Mouse (Mus musculus) T-cell, adult 66 days (primary cell): ENCODE data around the gene Slc35a2. TPM values are rescaled to one million over a fixed set of nuclear protein-coding genes. Genes with fewer than 3 reads are reported as not detected.

Experiments
- total RNA-seq, 2 experiments: library from RNA; stranded (reverse); gene quantifications; 3 replicates in 1 of 2; 4 replicates in 1 of 2; pipeline ENCODE4 v1.2.4; 2023

Gene Slc35a2
- total RNA-seq, result 10 to 100 TPM; 28.5 to 36.5 TPM

DNA sequence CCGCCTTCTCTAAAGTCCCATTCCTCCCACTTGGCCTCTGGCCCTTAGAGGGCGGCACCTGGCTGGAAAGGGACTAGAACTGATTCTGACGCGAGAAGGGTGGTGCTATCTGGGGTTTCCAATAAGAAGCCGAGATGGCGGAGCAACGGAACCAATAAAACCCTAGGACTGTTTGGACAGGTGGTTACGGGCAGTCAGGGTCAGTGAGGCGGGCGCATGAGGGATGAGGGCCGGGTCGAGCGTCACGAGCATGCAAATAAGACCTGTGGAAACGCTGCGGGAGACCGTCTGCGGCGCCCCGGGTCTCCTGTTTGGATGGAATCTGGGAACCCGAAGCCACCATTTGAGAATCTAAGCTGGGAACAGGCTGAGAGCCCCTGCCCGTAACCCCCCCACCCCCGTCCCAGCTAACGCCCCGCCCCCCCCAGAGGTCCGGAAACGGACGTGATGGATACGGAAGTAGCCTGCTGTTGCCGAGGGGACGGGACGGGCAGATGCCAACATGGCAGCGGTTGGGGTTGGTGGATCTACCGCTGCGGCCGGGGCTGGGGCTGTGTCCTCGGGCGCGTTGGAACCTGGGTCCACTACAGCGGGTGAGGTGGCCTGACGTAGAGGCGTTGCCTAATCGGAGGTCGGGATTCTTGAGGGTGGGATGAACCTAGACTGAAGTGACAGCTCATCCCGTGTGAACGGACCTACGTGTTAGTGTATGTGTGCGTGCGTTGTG is at the start of gene Slc35a2:
Gene Slc35a2, plus strand, starts transcription at position 188 of the 727 bp plus-strand sequence.

DNA sequence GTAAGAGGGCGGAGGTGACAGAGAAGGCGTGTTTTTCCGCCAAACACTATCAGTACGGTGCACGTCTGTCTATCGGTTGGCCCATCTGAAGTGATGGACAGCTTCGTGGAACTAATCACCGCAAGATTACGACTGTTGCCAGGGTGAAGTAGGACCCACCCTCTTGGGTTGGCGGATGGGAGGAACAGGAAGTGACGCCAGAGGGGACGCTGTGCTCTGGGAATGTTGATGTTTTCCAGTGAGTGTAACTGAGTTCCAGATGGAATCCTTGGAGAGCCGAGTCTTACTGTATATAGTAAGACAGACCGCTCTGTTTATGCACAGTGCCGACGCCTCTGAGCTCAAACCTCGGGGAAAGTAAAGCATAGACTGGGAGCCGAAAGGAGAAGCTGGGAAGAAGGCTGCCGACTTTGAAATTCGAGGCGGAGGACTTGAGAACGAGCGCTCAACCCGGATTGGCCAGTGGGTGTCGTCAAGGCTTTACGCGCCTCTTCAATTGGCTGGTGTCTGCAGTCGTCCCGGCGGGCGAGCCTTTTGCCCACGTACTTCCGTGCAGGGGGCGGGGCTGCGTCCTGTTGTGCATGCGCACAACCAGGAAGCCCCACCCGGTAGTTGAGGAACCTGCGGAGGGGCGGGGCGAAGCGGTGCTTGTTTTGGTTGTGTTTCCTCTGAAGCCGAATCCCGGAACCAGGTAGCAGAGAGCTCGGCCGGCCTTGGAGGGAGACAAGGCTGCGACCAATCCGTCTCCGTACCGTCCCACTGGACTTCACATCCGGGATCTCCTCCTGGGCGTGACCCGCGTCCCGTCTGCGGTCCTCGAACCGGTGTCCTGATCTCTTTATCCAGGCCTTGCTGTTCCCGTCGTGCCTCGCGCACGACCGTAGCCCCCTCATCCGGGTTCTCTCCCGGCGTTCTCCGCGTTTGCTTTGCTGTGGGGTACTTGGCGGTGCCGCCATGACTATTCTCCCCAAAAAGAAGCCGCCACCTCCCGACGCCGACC is 42.4 kb upstream of the Slc35a2 start, which contains the start of gene Otud5:
Gene Otud5, plus strand, starts transcription at position 202 of the 1,000 bp plus-strand sequence.

DNA sequence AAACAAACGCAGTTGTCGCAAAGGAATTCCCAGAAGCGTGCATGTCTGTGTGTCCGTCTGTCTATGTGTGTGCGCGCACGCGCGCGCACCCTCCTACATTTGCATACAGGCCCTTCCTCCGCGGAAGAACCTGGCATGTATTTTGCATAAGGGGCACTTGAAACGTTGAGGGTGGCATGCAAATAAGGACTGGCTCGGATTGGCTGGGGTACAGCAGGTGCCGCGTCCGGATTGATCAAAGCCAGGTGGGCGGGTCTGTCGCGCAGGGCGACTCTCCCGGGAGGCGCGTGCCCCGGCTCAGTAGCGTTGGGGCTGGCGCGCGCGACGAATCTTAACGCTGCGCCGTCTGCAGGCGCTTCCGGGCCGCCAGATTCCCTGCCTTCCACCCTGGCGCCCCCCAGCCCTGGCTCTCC is 5.8 kb upstream of the Slc35a2 start, which contains the start of gene Pim2:
Gene Pim2, plus strand, starts transcription at position 256 of the 413 bp plus-strand sequence.

DNA sequence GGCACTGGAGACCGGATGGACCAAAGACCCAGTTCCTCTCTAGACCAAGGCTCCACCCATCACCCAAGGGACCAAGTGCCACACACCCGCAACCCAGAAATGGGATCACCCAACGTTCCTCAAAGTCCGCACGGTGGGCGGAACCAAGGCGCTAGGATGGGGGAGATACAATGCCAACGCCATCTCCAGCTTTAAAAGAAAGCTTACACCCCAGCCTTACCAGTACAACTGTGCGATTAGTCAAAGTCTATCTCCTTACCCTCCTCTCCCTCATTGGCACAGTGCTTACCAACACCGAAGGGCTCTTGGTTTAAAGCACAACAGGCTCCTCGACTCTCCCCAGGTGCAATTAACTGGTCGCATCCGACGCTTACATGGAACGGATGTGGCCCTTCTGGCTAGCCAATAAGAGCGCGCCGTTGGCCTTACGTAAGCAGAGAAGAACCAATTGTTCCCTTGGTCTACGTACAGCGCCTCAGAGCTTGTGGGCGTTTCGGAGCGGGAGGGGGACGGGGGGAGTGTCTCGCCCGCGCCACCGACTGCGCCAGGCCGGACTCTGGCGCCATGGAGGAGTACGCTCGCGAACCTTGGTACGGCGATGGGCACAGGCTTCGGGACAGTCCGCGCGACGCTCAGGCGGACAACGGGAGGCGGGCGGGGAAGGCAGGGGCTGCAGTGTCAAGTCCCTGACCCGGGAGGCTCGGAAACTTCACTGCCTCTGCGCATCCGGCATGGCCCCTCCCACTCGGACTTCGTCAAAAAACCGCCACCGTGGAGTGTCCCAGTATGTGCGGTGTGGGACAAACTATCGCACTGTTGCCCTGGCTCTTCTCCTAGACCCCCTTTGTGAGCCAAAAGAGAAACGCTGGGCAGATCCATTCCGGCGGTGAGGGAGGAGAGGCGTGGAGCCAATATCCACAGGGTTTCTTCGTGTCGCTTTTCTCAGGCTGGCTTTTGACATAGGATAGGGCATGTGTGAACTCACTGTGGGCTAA is 15.3 kb downstream of the Slc35a2 start, which contains the start of the genes Pqbp1 and Timm17b:
Gene Pqbp1, minus strand, starts transcription at position 390 of the 995 bp plus-strand sequence.
Gene Timm17b, plus strand, starts transcription at position 478 of the 995 bp plus-strand sequence.

DNA sequence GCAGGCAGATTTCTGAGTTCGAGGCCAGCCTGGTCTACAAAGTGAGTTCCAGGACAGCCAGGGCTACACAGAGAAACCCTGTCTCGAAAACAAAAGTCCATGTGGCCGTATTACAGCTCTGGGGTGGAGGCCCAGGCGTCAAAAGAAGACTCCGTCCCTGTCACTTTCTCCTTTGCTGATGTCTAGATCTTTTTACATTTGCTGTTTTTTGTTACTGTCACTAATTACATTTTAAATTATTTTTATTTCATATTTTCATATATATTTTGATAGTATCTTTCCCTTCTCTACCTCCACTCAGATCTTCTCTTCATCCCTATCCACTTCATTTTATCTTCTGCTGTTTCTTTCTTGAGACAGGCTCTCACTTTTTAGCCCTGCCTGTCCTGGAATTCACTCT is 23.9 kb downstream of the Slc35a2 start, which contains the start of gene Gm10491:
Gene Gm10491, minus strand, starts transcription at position 101 of the 400 bp plus-strand sequence.

DNA sequence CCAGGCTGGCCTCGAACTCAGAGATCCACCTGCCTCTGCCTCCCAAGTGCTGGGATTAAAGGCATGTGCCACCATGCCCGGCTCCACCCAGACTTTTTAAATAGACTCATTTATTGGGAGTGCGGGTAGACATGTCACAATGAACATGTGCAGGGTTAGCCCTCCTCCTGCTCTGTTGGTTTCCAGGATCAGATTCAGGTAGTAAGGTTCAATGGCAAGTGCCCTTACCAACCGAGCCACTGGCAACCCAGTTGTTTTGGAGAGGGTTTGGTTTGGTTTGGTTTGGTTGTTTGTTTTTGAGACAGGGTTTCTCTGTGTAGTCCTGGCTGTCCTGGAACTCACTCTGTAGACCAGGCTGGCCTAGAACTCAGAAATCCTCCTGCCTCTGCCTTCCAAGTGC is 25.4 kb downstream of the Slc35a2 start, which contains the start of gene Gm10490:
Gene Gm10490, plus strand, starts transcription at position 301 of the 400 bp plus-strand sequence.

DNA sequence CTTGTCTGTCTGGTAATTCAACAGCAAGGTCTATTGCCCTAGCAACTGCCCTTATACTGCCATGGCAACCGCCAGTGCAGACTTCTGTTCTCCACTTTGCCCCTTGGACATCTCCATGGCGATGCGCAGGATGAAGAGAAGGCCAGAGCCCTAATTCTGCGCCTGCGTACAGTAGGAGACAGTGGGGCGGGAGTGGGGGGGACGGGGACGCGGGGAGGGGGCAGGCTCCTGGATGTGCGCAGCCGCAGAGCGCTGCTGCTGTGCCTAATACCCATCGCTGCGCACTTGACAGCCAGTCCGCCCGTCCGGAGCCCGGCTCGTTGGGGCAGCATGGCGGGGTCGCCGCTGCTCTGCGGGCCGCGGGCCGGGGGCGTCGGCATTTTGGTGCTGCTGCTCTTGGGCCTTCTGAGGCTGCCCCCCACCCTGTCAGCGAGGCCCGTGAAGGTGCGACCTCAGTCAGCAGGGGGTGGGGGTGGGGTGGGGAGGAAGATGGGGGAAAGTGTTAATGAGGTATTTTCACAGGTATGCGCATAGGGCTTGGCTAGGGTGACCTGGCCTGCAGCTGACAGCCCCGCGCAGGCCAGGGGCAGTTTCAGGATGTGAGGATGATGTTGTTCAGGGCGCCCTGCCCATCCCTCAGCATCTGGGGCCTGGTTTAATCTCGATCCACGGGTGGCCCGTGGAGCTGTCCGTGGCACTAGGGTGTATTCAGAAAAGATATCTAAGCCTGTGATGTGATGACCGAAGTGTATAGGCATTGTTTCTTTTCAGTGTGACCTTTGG is 36.0 kb downstream of the Slc35a2 start, which contains the start of gene Pcsk1n:
Gene Pcsk1n, plus strand, starts transcription at position 222 of the 783 bp plus-strand sequence.

DNA sequence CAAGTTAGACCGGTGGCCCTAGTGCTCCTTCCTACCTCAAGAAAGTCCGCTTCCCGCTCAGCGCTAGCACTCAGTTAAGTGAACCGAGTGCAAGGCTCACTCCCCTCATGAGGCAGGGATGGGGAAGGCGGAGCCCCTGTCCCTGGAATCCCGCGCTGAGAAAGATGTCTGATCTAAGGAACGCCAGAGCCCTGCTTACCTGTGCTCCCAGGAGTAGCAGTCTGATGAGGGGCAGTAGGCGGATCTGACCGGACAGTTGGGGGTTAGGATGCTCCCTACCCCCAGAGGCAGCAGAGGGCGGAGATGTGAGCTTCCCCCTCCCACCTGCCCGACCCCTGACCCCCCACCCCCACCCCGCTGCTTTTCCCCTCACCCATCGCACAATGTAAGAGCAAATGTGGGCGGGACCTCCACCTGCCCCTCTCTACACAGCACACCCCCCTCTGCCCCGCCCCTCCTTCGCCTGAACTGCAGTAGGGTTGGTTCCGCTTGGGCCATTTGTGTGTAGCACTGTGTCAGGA is 44.5 kb downstream of the Slc35a2 start, which contains the start of gene Eras:
Gene Eras, minus strand, starts transcription at position 338 of the 521 bp plus-strand sequence.

Other genes with a start within 250 kb of the Slc35a2 start
- 1 to 10 TPM; 1.2 to 1.3 TPM for gene Syp, start 245.6 kb upstream of the Slc35a2 start, total RNA-seq
- 10 to 100 TPM; 29.7 to 31.5 TPM for gene Prickle3, start 226.8 kb upstream of the Slc35a2 start, total RNA-seq
- gene Plp2, start 212.6 kb upstream of the Slc35a2 start, total RNA-seq, result 10 to 100 TPM; 40.6 to 42.5 TPM
- gene Magix, start 202.8 kb upstream of the Slc35a2 start, total RNA-seq, result not detected
- 10 to 100 TPM; 46.6 to 47.9 TPM for gene Gpkow, start 186.9 kb upstream of the Slc35a2 start, total RNA-seq
- 100 to 1,000 TPM in 1 of 2 experiments, 10 to 100 TPM in 1; 96.7 to 116 TPM for gene Wdr45, start 169.7 kb upstream of the Slc35a2 start, total RNA-seq
- not detected for gene Gm45208, start 161.8 kb upstream of the Slc35a2 start, total RNA-seq
- gene Praf2, start 155.6 kb upstream of the Slc35a2 start, total RNA-seq, result 10 to 100 TPM; 18.8 to 20.1 TPM
- not detected for gene Ccdc120, start 133.1 kb upstream of the Slc35a2 start, total RNA-seq
- 10 to 100 TPM; 20.3 to 30.5 TPM for gene Tfe3, start 121.5 kb upstream of the Slc35a2 start, total RNA-seq
- 100 to 1,000 TPM; 164 to 170 TPM for gene Gripap1, start 94.3 kb upstream of the Slc35a2 start, total RNA-seq
- 1 to 10 TPM; 1.4 to 2.0 TPM for gene Kcnd1, start 61.7 kb upstream of the Slc35a2 start, total RNA-seq
- 100 to 1,000 TPM; 176 to 193 TPM for gene Otud5, start 42.7 kb upstream of the Slc35a2 start, total RNA-seq
- 100 to 1,000 TPM in 1 of 2 experiments, 10 to 100 TPM in 1; 97.4 to 107 TPM for gene Pim2, start 5.8 kb upstream of the Slc35a2 start, total RNA-seq
- gene Pqbp1, start 15.2 kb downstream of the Slc35a2 start, total RNA-seq, result 10 to 100 TPM; 71.1 to 77.5 TPM
- gene Timm17b, start 15.3 kb downstream of the Slc35a2 start, total RNA-seq, result 10 to 100 TPM; 38.6 to 42.4 TPM
- gene Gm10491, start 23.8 kb downstream of the Slc35a2 start, total RNA-seq, result not detected
- gene Gm10490, start 25.5 kb downstream of the Slc35a2 start, total RNA-seq, result not detected
- not detected for gene Pcsk1n, start 35.8 kb downstream of the Slc35a2 start, total RNA-seq
- not detected for gene Eras, start 44.6 kb downstream of the Slc35a2 start, total RNA-seq
- 10 to 100 TPM; 12.3 to 13.2 TPM for gene Hdac6, start 63.9 kb downstream of the Slc35a2 start, total RNA-seq
- gene Gata1, start 94.0 kb downstream of the Slc35a2 start, total RNA-seq, result 1 to 10 TPM; 3.8 to 6.8 TPM
- under 1 TPM in 1 of 2 experiments, not detected in 1; 0.90 TPM for gene Glod5, start 134.5 kb downstream of the Slc35a2 start, total RNA-seq
- gene Suv39h1, start 190.7 kb downstream of the Slc35a2 start, total RNA-seq, result 10 to 100 TPM; 30.9 to 31.8 TPM
- gene Was, start 206.5 kb downstream of the Slc35a2 start, total RNA-seq, result 100 to 1,000 TPM; 107 to 119 TPM
- gene Wdr13, start 248.9 kb downstream of the Slc35a2 start, total RNA-seq, result 10 to 100 TPM; 41.5 to 51.4 TPM